Mouse (Mus musculus) cerebellum, adult 9-11 months (tissue): ENCODE results near the gene Gm21093.
"Not testable (repeated sequence)": the region's sequence is repeated elsewhere in the genome, so short reads cannot be mapped to it uniquely, and the experiment has no call there.

Experiments
- DNase-seq: peaks from one replicate; pipeline ENCODE4 v3.0.0; 2022

Gene Gm21093

GRCm38 (mm10) chr4:42034626-42035025, at the start of gene Gm21093:
TSS of gene Gm21093 (minus strand) at chr4:42034726.
- DNase-seq: not testable (repeated sequence)
